Mouse (Mus musculus) hindbrain, postnatal 0 days (tissue): ENCODE measurements around the gene Akirin1. TPM values are rescaled to one million over a fixed set of nuclear protein-coding genes. Genes with fewer than 3 reads are reported as not detected.
A peak's percentile ranks its signal among the peaks of the same experiment; 100 is the strongest.

ENCODE experiments used
- ATAC-seq: fragments of 200-750 bp; cut with Nextera tagmentation; 2 replicates; pipeline ENCODE4 v1.8.0; 2017; ENCODE audit warnings: mild to moderate bottlenecking, moderate TSS enrichment, moderate library complexity
- DNase-seq: peaks from one replicate; pipeline ENCODE4 v3.0.0-alpha.2; 2015; ENCODE audit warnings: low spot score
- H3K27ac ChIP-seq: fragments of 300-500 bp; sonication (generic); 2 replicates; pipeline ENCODE4 v1.5.1; 2014; ENCODE audit warnings: mild to moderate bottlenecking
- H3K27me3 ChIP-seq: fragments of 300-500 bp; sonication (generic); 2 replicates; pipeline ENCODE4 v1.6.1; 2014; ENCODE audit warnings: low read length, mixed read lengths; ENCODE audit not compliant: insufficient read depth
- H3K36me3 ChIP-seq: fragments of 300-500 bp; sonication (generic); 2 replicates; pipeline ENCODE4 v1.6.1; 2014; ENCODE audit warnings: low read length, mixed read lengths; ENCODE audit not compliant: insufficient read depth
- H3K4me1 ChIP-seq: fragments of 300-500 bp; sonication (generic); 2 replicates; pipeline ENCODE4 v1.6.1; 2014; ENCODE audit warnings: antibody characterized with exemption, low read length, mixed read lengths; ENCODE audit not compliant: insufficient read depth
- H3K4me2 ChIP-seq: fragments of 300-500 bp; sonication (generic); 2 replicates; pipeline ENCODE4 v1.6.1; 2014; ENCODE audit warnings: low read depth, mild to moderate bottlenecking, low read length, moderate library complexity, mixed read lengths
- H3K4me3 ChIP-seq: fragments of 300-500 bp; sonication (generic); 2 replicates; pipeline ENCODE4 v1.5.1; 2014; ENCODE audit warnings: low read length
- H3K9ac ChIP-seq: fragments of 300-500 bp; sonication (generic); replicated peaks from 2 replicates; pipeline ENCODE4 v1.6.1; 2014; ENCODE audit warnings: mild to moderate bottlenecking, low read length, moderate library complexity, mixed read lengths
- H3K9me3 ChIP-seq: fragments of 300-500 bp; sonication (generic); 2 replicates; pipeline ENCODE4 v1.6.1; 2016; ENCODE audit warnings: low read length, mixed read lengths
- CTCF ChIP-seq: IDR thresholded peaks from 2 replicates; pipeline ENCODE4 v1.5.1; 2016; ENCODE audit warnings: antibody characterized with exemption, control low read depth, low read depth
- WGBS: fragments of 180-500 bp; shearing (Covaris S2); extraction: QIAGEN DNeasy Blood & Tissue Kit; methylation state at CpG from one replicate; pipeline ENCODE4 v1.1.7; 2014; 5-methylcytosine and 5-hydroxymethylcytosine counted together
- polyA plus RNA-seq: library from polyadenylated mRNA; unstranded; fragments of >200 nt; fragmentation: Nextera tagmentation; extraction: Ambion mirVana; gene quantifications from 2 replicates; pipeline ENCODE4 v1.2.1, GENCODE M21; 2015
- total RNA-seq: library from RNA; depleted of rRNA; stranded (reverse); fragments of >200 nt; gene quantifications from 2 replicates; pipeline ENCODE4 v1.2.3, GENCODE M21; 2014

Gene Akirin1
- total and polyA plus RNA-seq, 2 experiments from 2014 or later, result 48.7 to 82.7 TPM

DNA sequence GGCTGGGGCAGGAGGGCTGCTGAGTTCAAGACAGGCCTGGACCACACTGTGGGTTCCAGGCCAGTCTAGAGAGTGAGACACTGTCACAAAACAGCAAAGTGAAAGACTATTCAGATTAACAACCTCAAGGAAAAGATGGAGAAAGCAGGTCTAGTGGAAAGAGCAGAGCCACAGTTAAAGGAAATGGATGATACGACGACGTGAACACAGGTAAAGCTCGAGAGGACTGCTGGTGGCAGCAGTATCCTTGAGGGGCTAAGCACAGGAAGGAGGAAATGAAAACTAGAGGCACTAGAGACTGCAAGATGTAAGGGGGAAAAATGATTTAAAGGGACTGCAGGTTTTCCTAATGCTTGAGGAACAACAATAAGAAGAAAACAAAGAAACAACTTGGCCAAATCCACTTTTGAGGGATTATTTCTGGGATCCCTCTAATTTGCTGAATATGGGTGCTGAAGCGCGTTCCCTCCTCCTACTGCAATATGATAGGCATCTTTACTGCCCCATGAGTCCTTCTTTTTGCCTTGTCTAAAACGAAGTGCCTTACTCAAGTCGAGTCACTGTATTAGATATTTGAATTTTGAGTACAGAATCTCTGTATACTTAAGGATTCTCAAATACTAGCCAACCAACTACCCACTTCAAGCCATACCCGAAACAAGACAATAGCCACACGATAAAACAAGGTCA, 1.3 kb downstream of the Akirin1 start:
- ATAC-seq (no peak), DNase-seq (peak; percentile 18)
- TF ChIP-seq CTCF, result no peak
- Histone ChIP-seq H3K9ac (peak overlapping the region; percentile 88), H3K27ac (peak overlapping the region; percentile 94; the same call in 1 of the 2 replicates), H3K4me2 (peak overlapping the region; percentile 73), H3K4me3 (peak overlapping the region; percentile 91), H3K4me1 (peaks cover 8% of the 10 kb centered on the region; the same call in 1 of the 2 replicates), H3K27me3 (no peaks in the 10 kb centered on the region), H3K9me3 (no peaks in the 10 kb centered on the region), H3K36me3 (no peaks in the 10 kb centered on the region)
- 13% methylated on average over 10 of the region's 10 CpGs for WGBS

DNA sequence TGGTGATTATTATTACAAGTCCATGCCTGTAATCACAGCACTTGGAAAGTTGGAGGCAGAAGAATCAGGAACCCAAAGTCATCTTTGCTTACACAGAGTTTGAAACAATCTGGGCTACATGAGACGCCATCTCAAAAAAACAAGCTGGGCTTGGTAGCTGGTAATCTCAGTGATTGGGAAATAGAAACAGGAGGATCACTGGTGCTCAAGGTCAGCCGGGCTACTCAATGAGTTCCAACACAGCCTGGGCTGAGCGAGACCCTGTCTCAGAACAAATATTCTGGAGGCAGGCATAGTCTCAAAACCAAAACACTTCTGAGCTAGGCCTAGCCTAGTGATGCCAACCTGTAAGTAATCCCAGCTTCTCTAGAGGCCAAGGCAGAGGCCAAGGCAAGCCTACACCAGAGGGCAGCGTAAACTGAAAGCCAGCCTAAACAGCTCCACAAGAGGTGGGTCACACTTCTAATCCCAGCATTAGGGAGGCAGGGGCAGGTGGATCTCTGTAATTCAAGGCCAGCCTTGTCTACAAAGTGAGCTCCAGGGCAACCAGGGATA, 4.8 kb downstream of the Akirin1 start:
- H3K27ac ChIP-seq, result no peak overlapping the region
- H3K36me3 ChIP-seq, result peaks cover 6% of the 10 kb centered on the region; the same call in 1 of the 2 replicates
- no peak overlapping the region for H3K4me3 ChIP-seq

DNA sequence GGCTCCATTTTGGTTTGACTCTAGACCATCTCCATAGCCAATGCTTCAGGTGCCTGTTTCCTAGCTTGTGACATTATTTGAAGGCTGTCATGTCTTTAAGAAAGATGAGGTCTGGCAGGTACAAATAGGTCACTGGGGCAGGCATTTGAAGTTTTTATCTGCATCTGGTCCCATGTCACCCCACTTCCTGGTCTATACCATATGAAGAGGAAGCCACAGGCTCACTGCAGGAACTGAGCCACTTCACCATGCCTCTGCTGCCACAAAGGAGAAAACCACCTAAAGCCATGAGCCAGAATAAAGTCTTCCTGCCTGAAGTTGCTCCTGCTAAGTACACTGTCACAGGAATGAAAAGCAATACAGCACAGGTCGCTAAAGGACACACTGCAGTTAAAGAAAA, 7.3 kb downstream of the Akirin1 start:
- whole genome bisulfite sequencing, result 93% methylated on average over 1 of the region's 1 CpGs
- no peaks in the 10 kb centered on the region for H3K9me3 ChIP-seq
- ATAC-seq, result no peak
- no peak for TF ChIP-seq CTCF
- H3K27ac ChIP-seq, result no peak overlapping the region
- H3K4me1 ChIP-seq, result peaks cover 8% of the 10 kb centered on the region; the same call in 1 of the 2 replicates
- H3K4me2 ChIP-seq, result no peak overlapping the region
- H3K9ac ChIP-seq, result no peak overlapping the region
- no peak for DNase-seq
- peaks cover 22% of the 10 kb centered on the region for H3K36me3 ChIP-seq
- no peaks in the 10 kb centered on the region for H3K27me3 ChIP-seq
- no peak overlapping the region for H3K4me3 ChIP-seq

More for the DNA sequence above, 4.8 kb downstream of the Akirin1 start:
- no peaks in the 10 kb centered on the region for H3K27me3 ChIP-seq
- DNase-seq, result no peak
- H3K9me3 ChIP-seq, result no peaks in the 10 kb centered on the region
- no peak overlapping the region for H3K9ac ChIP-seq
- WGBS, result 94% methylated on average over 4 of the region's 4 CpGs
- ATAC-seq, result no peak
- no peak overlapping the region for H3K4me2 ChIP-seq
- TF ChIP-seq CTCF, result no peak
- peaks cover 8% of the 10 kb centered on the region; the same call in 1 of the 2 replicates for H3K4me1 ChIP-seq

DNA sequence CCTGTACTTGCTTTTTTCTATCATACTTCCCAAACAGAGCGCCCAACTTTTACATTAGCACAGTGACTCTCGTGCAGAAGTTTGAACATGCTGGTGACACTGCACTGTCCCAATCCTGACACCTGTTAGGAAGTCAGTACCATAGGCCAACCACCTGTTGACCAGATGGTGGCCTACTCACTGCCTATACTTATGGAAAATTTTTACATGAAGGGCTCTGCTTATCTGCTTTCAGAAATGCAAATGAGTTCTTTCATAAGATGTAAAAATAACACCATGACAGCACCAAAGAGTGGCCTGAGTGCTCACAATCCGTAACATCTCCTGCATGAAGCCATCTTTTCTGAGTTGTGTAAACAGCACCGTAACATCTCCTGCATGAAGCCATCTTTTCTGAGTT, 11.4 kb downstream of the Akirin1 start:
- Histone ChIP-seq H3K27ac (no peak overlapping the region), H3K9me3 (no peaks in the 10 kb centered on the region), H3K36me3 (peaks cover 31% of the 10 kb centered on the region), H3K4me1 (no peaks in the 10 kb centered on the region), H3K4me2 (no peak overlapping the region), H3K9ac (no peak overlapping the region), H3K27me3 (no peaks in the 10 kb centered on the region), H3K4me3 (no peak overlapping the region)
- ATAC-seq (no peak), DNase-seq (no peak)
- TF ChIP-seq CTCF, result no peak
- 91% methylated on average over 4 of the region's 4 CpGs for WGBS

DNA sequence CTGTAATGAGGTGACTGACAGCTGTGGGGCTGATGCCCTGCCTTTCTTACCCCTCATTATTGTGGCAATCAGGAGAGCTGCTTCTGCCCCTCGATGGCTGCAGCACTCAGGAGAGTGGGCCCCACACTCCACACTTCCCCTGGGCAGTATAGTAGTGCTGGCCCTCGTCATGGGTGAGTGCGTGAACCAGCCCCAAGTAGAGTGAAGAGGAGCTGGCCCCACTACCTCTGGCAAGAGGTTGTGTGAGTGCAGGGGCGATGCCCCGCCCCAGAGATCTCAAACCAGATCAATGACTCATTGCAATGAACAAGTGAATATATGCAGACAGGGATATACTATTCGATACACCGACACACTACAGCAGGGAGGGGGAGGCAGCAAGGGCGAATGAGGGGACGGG, 16.6 kb downstream of the Akirin1 start:
- TF ChIP-seq CTCF, result no peak
- H3K36me3 ChIP-seq, result peaks cover 15% of the 10 kb centered on the region
- no peak for DNase-seq
- H3K9ac ChIP-seq, result no peak overlapping the region
- H3K9me3 ChIP-seq, result no peaks in the 10 kb centered on the region
- H3K4me2 ChIP-seq, result no peak overlapping the region
- no peaks in the 10 kb centered on the region for H3K4me1 ChIP-seq
- no peak for ATAC-seq
- H3K27me3 ChIP-seq, result no peaks in the 10 kb centered on the region
- no peak overlapping the region for H3K27ac ChIP-seq
- H3K4me3 ChIP-seq, result no peak overlapping the region
- WGBS, result 93% methylated on average over 9 of the region's 9 CpGs

DNA sequence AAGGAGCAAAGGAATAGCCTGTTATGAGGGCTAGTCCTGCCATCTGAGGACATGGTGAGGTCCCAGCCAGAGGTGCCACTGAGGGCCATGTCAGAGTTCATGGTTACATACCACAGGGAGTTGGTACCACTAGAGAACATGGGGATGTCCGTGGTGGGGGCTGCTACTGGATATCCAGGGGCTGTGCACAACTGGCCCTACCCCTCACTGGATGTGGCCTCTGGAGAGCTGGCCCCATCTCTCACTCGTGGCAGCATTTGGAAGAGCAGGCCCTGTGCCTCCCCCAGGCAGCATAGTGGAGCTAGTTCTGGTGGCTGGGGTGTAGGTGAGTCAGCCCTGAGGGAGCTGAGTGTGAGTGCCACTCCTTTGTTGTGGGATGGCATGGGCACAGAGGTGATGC, 17.2 kb downstream of the Akirin1 start:
- WGBS, result 84% methylated on average over 2 of the region's 2 CpGs
- Histone ChIP-seq H3K36me3 (peaks cover 9% of the 10 kb centered on the region), H3K27me3 (no peaks in the 10 kb centered on the region), H3K9me3 (no peaks in the 10 kb centered on the region), H3K27ac (no peak overlapping the region; the same call in 1 of the 2 replicates), H3K4me3 (no peak overlapping the region), H3K4me2 (no peak overlapping the region), H3K9ac (no peak overlapping the region), H3K4me1 (no peaks in the 10 kb centered on the region)
- no peak for DNase-seq
- TF ChIP-seq CTCF, result no peak
- 0 out of 2 replicates have a peak, but pooled peaks have one; percentile 38 for ATAC-seq
